Mouse (Mus musculus): ENCODE results near the gene Vmn2r118.

The Vmn2r118 gene

GRCm38 (mm10) chr17:55625092-55625491 lies at the start of gene Vmn2r118:
Vmn2r118 (minus strand) TSS chr17:55625192.
- in situ Hi-C loops (cut with MboI, MseI), result no loop called here

DNA sequence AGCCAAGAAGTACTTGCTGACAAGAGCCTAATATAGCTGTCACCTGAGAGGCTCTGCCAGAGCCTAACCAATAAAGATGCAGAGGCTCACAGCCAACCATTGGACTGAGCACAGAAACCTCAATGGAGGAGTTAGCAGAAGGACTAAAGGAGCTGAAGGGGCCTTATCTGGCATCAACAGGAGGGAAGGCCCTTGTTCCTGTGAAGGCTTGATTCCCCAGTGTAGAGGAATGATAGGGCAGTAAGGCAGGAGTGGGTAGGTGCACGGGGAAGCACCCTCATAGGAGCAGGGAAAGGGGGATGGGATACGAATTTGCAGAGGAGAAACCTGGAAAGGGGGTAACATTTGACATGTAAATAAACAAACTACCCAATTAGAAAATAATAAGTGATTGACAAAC lies 36.1 kb upstream of the Vmn2r118 start:
- in situ Hi-C loops (cut with MboI, MseI), result no loop called here

DNA sequence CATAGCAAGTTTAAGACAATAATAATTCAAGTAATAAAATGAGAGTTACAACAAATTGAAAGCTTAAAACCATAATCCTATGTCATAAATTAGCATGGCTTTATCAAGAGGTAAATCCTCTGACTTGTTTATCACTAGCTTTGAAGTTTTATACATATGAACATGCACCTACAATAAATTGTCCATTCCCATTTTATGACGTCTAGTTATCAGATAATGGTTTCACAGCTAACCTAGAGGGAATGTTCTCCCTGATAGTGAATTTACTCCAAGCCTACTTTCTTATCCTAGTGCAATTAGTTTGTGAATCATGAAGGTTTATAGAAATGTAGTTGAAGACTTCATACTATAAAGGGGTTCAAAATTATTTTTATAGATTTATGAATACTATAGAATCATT lies 34.2 kb downstream of the Vmn2r118 start:
- in situ Hi-C loops (cut with MboI, MseI), result no loop called here

DNA sequence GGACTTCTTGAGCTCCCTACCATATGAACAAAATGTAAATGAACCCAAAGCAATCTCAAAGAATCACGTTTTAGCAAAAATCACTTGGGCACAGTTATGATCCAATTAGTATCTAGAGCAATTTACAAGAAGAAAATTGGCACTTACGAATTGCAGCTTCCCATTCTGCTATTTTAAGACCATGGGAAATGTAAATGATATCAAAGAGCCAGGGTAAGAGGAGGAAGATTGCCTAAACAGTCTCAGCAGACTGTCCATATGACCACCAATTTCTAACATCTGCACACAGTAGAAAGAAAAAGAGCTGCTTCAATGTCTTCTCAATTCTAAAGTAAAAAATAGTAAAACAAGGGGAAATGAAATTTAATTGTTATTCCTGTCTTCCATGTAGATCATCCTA lies 63.2 kb downstream of the Vmn2r118 start:
- in situ Hi-C loops (cut with MboI, MseI), result no loop called here

- in situ Hi-C loops (cut with MboI, MseI), result no loop called here
Measured at GRCm38 (mm10) chr17:55548476-55548875, 76.5 kb downstream of the Vmn2r118 start.

Measured in T-helper 1 cell (primary cell).